Mouse (Mus musculus): ENCODE measurements around the gene Tcp11.

DNA sequence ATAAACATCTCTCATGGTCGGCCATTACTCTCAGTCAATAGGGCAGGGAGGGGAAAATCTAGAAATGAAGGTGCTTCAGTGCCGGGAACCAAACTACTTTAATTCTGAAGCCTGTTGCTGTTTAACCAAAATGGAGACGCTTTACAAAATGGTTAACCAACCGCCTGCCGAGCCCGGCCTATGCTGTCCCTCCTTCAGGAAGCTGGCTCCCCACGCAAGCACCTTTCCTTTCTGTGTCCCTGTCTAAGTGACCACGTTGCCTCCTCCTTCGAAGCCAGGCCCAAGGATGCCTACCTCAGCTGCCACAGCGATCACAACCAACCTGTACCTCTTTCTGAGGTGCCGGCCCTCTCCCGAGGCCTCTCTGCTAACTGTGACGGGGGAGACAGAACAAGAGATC, 16.9 kb upstream of the Tcp11 start:
- no peak for TF ChIP-seq CTCF (IDR thresholded peaks at IDR 0.05; ENCODE audit: borderline replicate concordance, control insufficient read depth, extremely low read depth, insufficient read depth, low read length, poor library complexity)
- TF ChIP-seq POLR2A (IDR thresholded peaks at IDR 0.05; ENCODE audit: control insufficient read depth, extremely low read depth, insufficient read depth, low read length, poor library complexity): no peak
